Mouse (Mus musculus) liver, embryonic 14.5 days (tissue): ENCODE results near the gene Pla2g3. TPM values are rescaled to one million over a fixed set of nuclear protein-coding genes. Genes with fewer than 3 reads are reported as not detected.

Experiments used
- ATAC-seq: fragments of 200-750 bp; cut with Nextera tagmentation; 2 replicates; pipeline ENCODE4 v1.8.0; 2017; ENCODE audit warnings: moderate number of reproducible peaks, mild to moderate bottlenecking, moderate library complexity; ENCODE audit not compliant: insufficient read depth
- DNase-seq, 3 experiments: peaks; one replicate each; pipeline ENCODE4 v3.0.0-alpha.2; 2012 to 2013; ENCODE audit warnings: low read depth in 3 of 3, low spot score in 3 of 3
- H3K27ac ChIP-seq: fragments of 300-500 bp; sonication (generic); 2 replicates; pipeline ENCODE4 v1.5.1; 2014; ENCODE audit warnings: moderate library complexity, mild to moderate bottlenecking, control low read depth, inconsistent platforms
- H3K27me3 ChIP-seq: fragments of 300-500 bp; sonication (generic); 2 replicates; pipeline ENCODE4 v1.6.1; 2014; ENCODE audit warnings: mild to moderate bottlenecking, low read length, moderate library complexity; ENCODE audit not compliant: control insufficient read depth, insufficient read depth
- H3K36me3 ChIP-seq: fragments of 300-500 bp; sonication (generic); replicated peaks from 2 replicates; pipeline ENCODE4 v1.6.1; 2014; ENCODE audit warnings: low read depth; ENCODE audit not compliant: control insufficient read depth, insufficient read depth
- H3K4me1 ChIP-seq, 2 experiments: fragments of 200-500 bp in 1 of 2; fragments of 300-500 bp in 1 of 2; sonication (generic) in 1 of 2; replicated peaks; 2 replicates each; pipeline ENCODE4 v1.6.1; 2012 to 2014; ENCODE audit warnings: antibody characterized with exemption in 1 of 2, inconsistent platforms in 1 of 2, low read length in 1 of 2; ENCODE audit not compliant: control insufficient read depth in 2 of 2, insufficient read depth in 2 of 2
- H3K4me2 ChIP-seq: fragments of 300-500 bp; sonication (generic); 2 replicates; pipeline ENCODE4 v1.6.1; 2014; ENCODE audit warnings: low read depth, mild to moderate bottlenecking, control low read depth, moderate library complexity
- H3K4me3 ChIP-seq, 2 experiments: fragments of 200-500 bp in 1 of 2; fragments of 300-500 bp in 1 of 2; sonication (generic) in 1 of 2; 2 replicates each; pipeline ENCODE4 v1.5.1; 2012 to 2014; ENCODE audit warnings: low read depth in 2 of 2, low read length in 2 of 2, mild to moderate bottlenecking in 2 of 2, control low read depth in 1 of 2, inconsistent platforms in 1 of 2, moderate library complexity in 1 of 2; ENCODE audit not compliant: insufficient read depth in 1 of 2
- H3K9ac ChIP-seq: fragments of 300-500 bp; sonication (generic); replicated peaks from 2 replicates; pipeline ENCODE4 v1.6.1; 2014; ENCODE audit warnings: mild to moderate bottlenecking, control low read depth, moderate library complexity
- H3K9me3 ChIP-seq: fragments of 300-500 bp; sonication (generic); 2 replicates; pipeline ENCODE4 v1.6.1; 2016; ENCODE audit warnings: low read length, mixed read lengths; ENCODE audit not compliant: control insufficient read depth
- CTCF ChIP-seq: IDR thresholded peaks from 2 replicates; pipeline ENCODE4 v1.5.1; 2016; ENCODE audit warnings: antibody characterized with exemption, low read depth, control low read depth
- EP300 ChIP-seq: IDR thresholded peaks from 2 replicates; pipeline ENCODE4 v1.6.1; 2016; ENCODE audit warnings: antibody characterized with exemption, low read depth
- WGBS: fragments of 180-500 bp; shearing (Covaris S2); extraction: QIAGEN DNeasy Blood & Tissue Kit; methylation state at CpG from one replicate; pipeline ENCODE4 v1.1.7; 2014; ENCODE audit not compliant: insufficient replicate concordance; 5-methylcytosine and 5-hydroxymethylcytosine counted together
- polyA plus RNA-seq, 2 experiments: library from polyadenylated mRNA; depleted of rRNA in 1 of 2; stranded (reverse) in 1 of 2; unstranded in 1 of 2; fragments of >200 nt; fragmentation: Nextera tagmentation in 1 of 2; extraction: Ambion mirVana in 1 of 2; gene quantifications; 2 replicates each; pipeline versions ENCODE4 v1.2.1 to v1.2.3; 2012 to 2014

Gene Pla2g3
- polyA plus RNA-seq, 2 experiments, result 0.04 to 0.06 TPM

GRCm38 (mm10) chr11:3451701-3452163, 36.4 kb upstream of the Pla2g3 start:
- DNase-seq (peak in 1 of 3 experiments; percentile 32), ATAC-seq (peak; percentile 53)
- Histone ChIP-seq H3K36me3 (no peaks in the 10 kb centered on the region), H3K9me3 (no peaks in the 10 kb centered on the region), H3K27me3 (no peaks in the 10 kb centered on the region), H3K4me3 (peak overlapping the region; percentile 70 to 88), H3K4me2 (peak overlapping the region; percentile 98), H3K27ac (peak overlapping the region; percentile 71), H3K4me1 (peaks cover 4 to 12% of the 10 kb centered on the region in 2 experiments), H3K9ac (peak overlapping the region; percentile 81)
- no peak for TF ChIP-seq CTCF
- TF ChIP-seq EP300, result no peak
- whole genome bisulfite sequencing, result under 1% methylated on average over 20 of the region's 20 CpGs

- DNase-seq (peak; percentile 92 to 93 (median 92)), ATAC-seq (peak; percentile 98)
- Histone ChIP-seq H3K27ac (peak within 1 kb of the TSS; percentile 73), H3K27me3 (no peaks in the 10 kb centered on the region), H3K4me1 (peaks cover 4 to 12% of the 10 kb centered on the region in 2 experiments), H3K9ac (peak within 1 kb of the TSS; percentile 81), H3K4me2 (peak within 1 kb of the TSS; percentile 98), H3K36me3 (no peaks in the 10 kb centered on the region), H3K4me3 (peak within 1 kb of the TSS; percentile 70 to 88), H3K9me3 (no peaks in the 10 kb centered on the region)
- under 1% methylated on average over 45 of the region's 45 CpGs for WGBS
- TF ChIP-seq EP300 (no peak), CTCF (0 out of 2 replicates have a peak, but pooled peaks have one; percentile 0)
These were observed 35.9 kb upstream of the Pla2g3 start, which contains the start of gene Rnf185 for GRCm38 (mm10) chr11:3452167-3452639. Gene Rnf185, minus strand, starts transcription at chr11:3452363.

GRCm38 (mm10) chr11:3452769-3453168, 35.3 kb upstream of the Pla2g3 start:
- H3K36me3 ChIP-seq, result no peaks in the 10 kb centered on the region
- TF ChIP-seq CTCF (no peak), EP300 (no peak)
- H3K9me3 ChIP-seq, result no peaks in the 10 kb centered on the region
- peak overlapping the region; percentile 73 for H3K27ac ChIP-seq
- peak overlapping the region; percentile 98 for H3K4me2 ChIP-seq
- WGBS, result 2% methylated on average over 9 of the region's 9 CpGs
- ATAC-seq (peak; percentile 7; the same call in 1 of the 2 replicates), DNase-seq (no peak)
- H3K27me3 ChIP-seq, result no peaks in the 10 kb centered on the region
- peak overlapping the region; percentile 70 to 88 for H3K4me3 ChIP-seq
- H3K4me1 ChIP-seq, result peaks cover 4 to 16% of the 10 kb centered on the region in 2 experiments
- H3K9ac ChIP-seq, result peak overlapping the region; percentile 72

GRCm38 (mm10) chr11:3453467-3453866, 34.6 kb upstream of the Pla2g3 start:
- WGBS, result 56% methylated on average over 6 of the region's 6 CpGs
- Histone ChIP-seq H3K27me3 (no peaks in the 10 kb centered on the region), H3K4me1 (peaks cover 4 to 18% of the 10 kb centered on the region in 2 experiments), H3K27ac (no peak overlapping the region), H3K9ac (no peak overlapping the region; the same call in 1 of the 2 replicates), H3K4me2 (peak overlapping the region; percentile 98), H3K9me3 (no peaks in the 10 kb centered on the region), H3K4me3 (peak overlapping the region in 1 of 2 experiments; percentile 29; a peak in 2 of 4 replicates), H3K36me3 (no peaks in the 10 kb centered on the region)
- ATAC-seq, result no peak
- TF ChIP-seq EP300, result no peak
- TF ChIP-seq CTCF, result peak; percentile 31
- no peak for DNase-seq

GRCm38 (mm10) chr11:3454506-3454905, 33.6 kb upstream of the Pla2g3 start:
- WGBS, result 68% methylated on average over 3 of the region's 3 CpGs
- Histone ChIP-seq H3K9ac (no peak overlapping the region), H3K4me1 (peaks cover 4 to 18% of the 10 kb centered on the region in 2 experiments), H3K27ac (no peak overlapping the region), H3K4me3 (no peak overlapping the region), H3K9me3 (no peaks in the 10 kb centered on the region), H3K4me2 (no peak overlapping the region), H3K36me3 (no peaks in the 10 kb centered on the region), H3K27me3 (no peaks in the 10 kb centered on the region)
- ATAC-seq, result no peak
- DNase-seq, result no peak
- TF ChIP-seq EP300, result no peak
- TF ChIP-seq CTCF, result no peak
